Mouse (Mus musculus): Measurements from ENCODE around the gene Hmga2.

- no peak for TF ChIP-seq ZNF384 (IDR thresholded peaks at IDR 0.05; ENCODE audit: low read depth, low read length)
- TF ChIP-seq ZC3H11A (IDR thresholded peaks at IDR 0.05; ENCODE audit: borderline replicate concordance, low read depth, low read length): no peak
- no peak for TF ChIP-seq HCFC1 (IDR thresholded peaks at IDR 0.05; ENCODE audit: borderline replicate concordance, insufficient read depth, low read length)
- TF ChIP-seq MAFK (IDR thresholded peaks at IDR 0.05; ENCODE audit: insufficient read depth, low read depth, low read length): no peak
Measured at GRCm38 (mm10) chr10:120433463-120433815, 42.8 kb downstream of the Hmga2 start.

All from ES-E14 (cell line).